Mouse (Mus musculus) kidney, adult 18-20 months (tissue): Measurements from ENCODE around the gene Wapl.

Source experiments
- DNase-seq: peaks from one replicate; pipeline ENCODE4 v3.0.0; 2021

Wapl gene

GRCm38 (mm10) chr14:34673395-34674228 is at the start of gene Wapl:
Gene Wapl (plus strand): TSS chr14:34673928.
- DNase-seq = peak; percentile 98

GRCm38 (mm10) chr14:34626824-34627223 is 46.9 kb upstream of the Wapl start:
- DNase-seq = no peak

GRCm38 (mm10) chr14:34632722-34633448 is 40.8 kb upstream of the Wapl start:
- no peak for DNase-seq

- DNase-seq = no peak
Measured at GRCm38 (mm10) chr14:34635192-34635591, 38.5 kb upstream of the Wapl start.

- DNase-seq = no peak
Measured at GRCm38 (mm10) chr14:34635721-34636120, 38.0 kb upstream of the Wapl start.

GRCm38 (mm10) chr14:34644140-34644539 is 29.6 kb upstream of the Wapl start:
- no peak for DNase-seq

- DNase-seq = no peak
Measured at GRCm38 (mm10) chr14:34647870-34648475, 25.8 kb upstream of the Wapl start.

- DNase-seq = no peak
Measured at GRCm38 (mm10) chr14:34657131-34657530, 16.6 kb upstream of the Wapl start.

GRCm38 (mm10) chr14:34660351-34660787 is 13.4 kb upstream of the Wapl start:
- no peak for DNase-seq

- no peak for DNase-seq
Measured at GRCm38 (mm10) chr14:34660788-34661591, 12.7 kb upstream of the Wapl start.

GRCm38 (mm10) chr14:34661621-34662477 is 11.9 kb upstream of the Wapl start:
- DNase-seq = peak; percentile 75

GRCm38 (mm10) chr14:34662478-34662826 is 11.3 kb upstream of the Wapl start:
- no peak for DNase-seq

GRCm38 (mm10) chr14:34663381-34663780 is 10.3 kb upstream of the Wapl start:
- DNase-seq = no peak

- DNase-seq = no peak
Measured at GRCm38 (mm10) chr14:34669082-34669481, 4.6 kb upstream of the Wapl start.

- DNase-seq = no peak
Measured at GRCm38 (mm10) chr14:34670256-34670655, 3.5 kb upstream of the Wapl start.

- peak; percentile 70 for DNase-seq
Measured at GRCm38 (mm10) chr14:34674229-34674791, 582 bp downstream of the Wapl start.

- no peak for DNase-seq
Measured at GRCm38 (mm10) chr14:34674932-34675331, 1.2 kb downstream of the Wapl start.

GRCm38 (mm10) chr14:34675347-34675865 is 1.7 kb downstream of the Wapl start:
- DNase-seq = no peak

- no peak for DNase-seq
Measured at GRCm38 (mm10) chr14:34680815-34681214, 7.1 kb downstream of the Wapl start.

- no peak for DNase-seq
Measured at GRCm38 (mm10) chr14:34684989-34685388, 11.3 kb downstream of the Wapl start.

GRCm38 (mm10) chr14:34693970-34694369 is 20.2 kb downstream of the Wapl start:
- DNase-seq = no peak
